Mouse (Mus musculus): ENCODE measurements around the gene Kit. TPM values are rescaled to one million over a fixed set of nuclear protein-coding genes. Genes with fewer than 3 reads are reported as not detected.

The Kit gene
- polyA plus RNA-seq, 1 experiment from 2014 or later, result 13.0 TPM

- H3K4me2 ChIP-seq (ENCODE audit: low read depth, low read length), result no peak overlapping the region
- WGBS, result 82% methylated on average over 4 of the region's 4 CpGs
- no peak for ATAC-seq (replicated peaks; ENCODE audit: extremely low read depth, insufficient read depth, low FRiP score)
- H3K27ac ChIP-seq (ENCODE audit: low read length), result no peak overlapping the region
- H3K27me3 ChIP-seq (ENCODE audit: control insufficient read depth, insufficient read depth, low read length), result no peaks in the 10 kb centered on the region
- H3K9me3 ChIP-seq (replicated peaks; ENCODE audit: control insufficient read depth, low read length), result no peaks in the 10 kb centered on the region
- H3K36me3 ChIP-seq (ENCODE audit: control insufficient read depth, insufficient read depth), result no peaks in the 10 kb centered on the region
- no peak overlapping the region for H3K4me3 ChIP-seq (ENCODE audit: low read length)
- no peaks in the 10 kb centered on the region for H3K4me1 ChIP-seq (ENCODE audit: control insufficient read depth, insufficient read depth, low read length)
- no peak overlapping the region for H3K9ac ChIP-seq (ENCODE audit: low read length)
These were observed 47.7 kb downstream of the Kit start for GRCm38 (mm10) chr5:75622401-75622800.

- Histone ChIP-seq H3K36me3 (ENCODE audit: control insufficient read depth, insufficient read depth) (no peaks in the 10 kb centered on the region), H3K4me1 (ENCODE audit: control insufficient read depth, insufficient read depth, low read length) (no peaks in the 10 kb centered on the region), H3K4me2 (ENCODE audit: low read depth, low read length) (no peak overlapping the region), H3K27ac (ENCODE audit: low read length) (no peak overlapping the region), H3K4me3 (ENCODE audit: low read length) (no peak overlapping the region), H3K27me3 (ENCODE audit: control insufficient read depth, insufficient read depth, low read length) (no peaks in the 10 kb centered on the region), H3K9me3 (replicated peaks; ENCODE audit: control insufficient read depth, low read length) (no peaks in the 10 kb centered on the region), H3K9ac (ENCODE audit: low read length) (no peak overlapping the region)
- 74% methylated on average over 11 of the region's 11 CpGs for WGBS
- ATAC-seq (replicated peaks; ENCODE audit: extremely low read depth, insufficient read depth, low FRiP score), result no peak
These were observed 48.3 kb downstream of the Kit start for GRCm38 (mm10) chr5:75623007-75623406.

- Histone ChIP-seq H3K9ac (ENCODE audit: low read length) (no peak overlapping the region), H3K9me3 (replicated peaks; ENCODE audit: control insufficient read depth, low read length) (no peaks in the 10 kb centered on the region), H3K27me3 (ENCODE audit: control insufficient read depth, insufficient read depth, low read length) (no peaks in the 10 kb centered on the region), H3K4me1 (ENCODE audit: control insufficient read depth, insufficient read depth, low read length) (no peaks in the 10 kb centered on the region), H3K36me3 (ENCODE audit: control insufficient read depth, insufficient read depth) (no peaks in the 10 kb centered on the region), H3K4me2 (ENCODE audit: low read depth, low read length) (no peak overlapping the region), H3K4me3 (ENCODE audit: low read length) (no peak overlapping the region), H3K27ac (ENCODE audit: low read length) (no peak overlapping the region)
- no peak for ATAC-seq (replicated peaks; ENCODE audit: extremely low read depth, insufficient read depth, low FRiP score)
- WGBS, result 90% methylated on average over 1 of the region's 1 CpGs
These were observed 48.8 kb downstream of the Kit start for GRCm38 (mm10) chr5:75623520-75623919.

GRCm38 (mm10) chr5:75623993-75624706 lies 49.4 kb downstream of the Kit start:
- no peaks in the 10 kb centered on the region for H3K9me3 ChIP-seq (replicated peaks; ENCODE audit: control insufficient read depth, low read length)
- H3K27me3 ChIP-seq (ENCODE audit: control insufficient read depth, insufficient read depth, low read length), result no peaks in the 10 kb centered on the region
- no peaks in the 10 kb centered on the region for H3K4me1 ChIP-seq (ENCODE audit: control insufficient read depth, insufficient read depth, low read length)
- H3K27ac ChIP-seq (ENCODE audit: low read length), result no peak overlapping the region
- H3K36me3 ChIP-seq (ENCODE audit: control insufficient read depth, insufficient read depth), result no peaks in the 10 kb centered on the region
- no peak overlapping the region for H3K4me3 ChIP-seq (ENCODE audit: low read length)
- ATAC-seq (replicated peaks; ENCODE audit: extremely low read depth, insufficient read depth, low FRiP score), result no peak
- H3K9ac ChIP-seq (ENCODE audit: low read length), result no peak overlapping the region
- 84% methylated on average over 20 of the region's 20 CpGs for WGBS
- H3K4me2 ChIP-seq (ENCODE audit: low read depth, low read length), result no peak overlapping the region

GRCm38 (mm10) chr5:75625059-75625458 lies 50.3 kb downstream of the Kit start:
- ATAC-seq (replicated peaks; ENCODE audit: extremely low read depth, insufficient read depth, low FRiP score), result no peak
- H3K4me3 ChIP-seq (ENCODE audit: low read length), result no peak overlapping the region
- no peaks in the 10 kb centered on the region for H3K9me3 ChIP-seq (replicated peaks; ENCODE audit: control insufficient read depth, low read length)
- H3K9ac ChIP-seq (ENCODE audit: low read length), result no peak overlapping the region
- no peak overlapping the region for H3K4me2 ChIP-seq (ENCODE audit: low read depth, low read length)
- H3K27me3 ChIP-seq (ENCODE audit: control insufficient read depth, insufficient read depth, low read length), result no peaks in the 10 kb centered on the region
- H3K4me1 ChIP-seq (ENCODE audit: control insufficient read depth, insufficient read depth, low read length), result no peaks in the 10 kb centered on the region
- H3K27ac ChIP-seq (ENCODE audit: low read length), result no peak overlapping the region
- no peaks in the 10 kb centered on the region for H3K36me3 ChIP-seq (ENCODE audit: control insufficient read depth, insufficient read depth)

GRCm38 (mm10) chr5:75626284-75626683 lies 51.6 kb downstream of the Kit start:
- ATAC-seq (replicated peaks; ENCODE audit: extremely low read depth, insufficient read depth, low FRiP score), result no peak
- H3K27ac ChIP-seq (ENCODE audit: low read length), result no peak overlapping the region
- no peaks in the 10 kb centered on the region for H3K9me3 ChIP-seq (replicated peaks; ENCODE audit: control insufficient read depth, low read length)
- H3K4me3 ChIP-seq (ENCODE audit: low read length), result no peak overlapping the region
- no peaks in the 10 kb centered on the region for H3K27me3 ChIP-seq (ENCODE audit: control insufficient read depth, insufficient read depth, low read length)
- no peak overlapping the region for H3K4me2 ChIP-seq (ENCODE audit: low read depth, low read length)
- WGBS, result 74% methylated on average over 8 of the region's 8 CpGs
- H3K4me1 ChIP-seq (ENCODE audit: control insufficient read depth, insufficient read depth, low read length), result no peaks in the 10 kb centered on the region
- no peak overlapping the region for H3K9ac ChIP-seq (ENCODE audit: low read length)
- H3K36me3 ChIP-seq (ENCODE audit: control insufficient read depth, insufficient read depth), result no peaks in the 10 kb centered on the region

GRCm38 (mm10) chr5:75626703-75627102 lies 52.0 kb downstream of the Kit start:
- 77% methylated on average over 6 of the region's 6 CpGs for WGBS
- no peaks in the 10 kb centered on the region for H3K9me3 ChIP-seq (replicated peaks; ENCODE audit: control insufficient read depth, low read length)
- no peak overlapping the region for H3K4me3 ChIP-seq (ENCODE audit: low read length)
- ATAC-seq (replicated peaks; ENCODE audit: extremely low read depth, insufficient read depth, low FRiP score), result no peak
- no peak overlapping the region for H3K9ac ChIP-seq (ENCODE audit: low read length)
- no peaks in the 10 kb centered on the region for H3K36me3 ChIP-seq (ENCODE audit: control insufficient read depth, insufficient read depth)
- no peak overlapping the region for H3K4me2 ChIP-seq (ENCODE audit: low read depth, low read length)
- H3K4me1 ChIP-seq (ENCODE audit: control insufficient read depth, insufficient read depth, low read length), result no peaks in the 10 kb centered on the region
- no peak overlapping the region for H3K27ac ChIP-seq (ENCODE audit: low read length)
- no peaks in the 10 kb centered on the region for H3K27me3 ChIP-seq (ENCODE audit: control insufficient read depth, insufficient read depth, low read length)

- WGBS, result 52% methylated on average over 5 of the region's 5 CpGs
- H3K4me3 ChIP-seq (ENCODE audit: low read length), result no peak overlapping the region
- H3K9ac ChIP-seq (ENCODE audit: low read length), result no peak overlapping the region
- H3K27ac ChIP-seq (ENCODE audit: low read length), result no peak overlapping the region
- H3K27me3 ChIP-seq (ENCODE audit: control insufficient read depth, insufficient read depth, low read length), result no peaks in the 10 kb centered on the region
- H3K4me2 ChIP-seq (ENCODE audit: low read depth, low read length), result no peak overlapping the region
- peaks cover 12% of the 10 kb centered on the region for H3K4me1 ChIP-seq (ENCODE audit: control insufficient read depth, insufficient read depth, low read length)
- no peaks in the 10 kb centered on the region for H3K9me3 ChIP-seq (replicated peaks; ENCODE audit: control insufficient read depth, low read length)
- no peaks in the 10 kb centered on the region for H3K36me3 ChIP-seq (ENCODE audit: control insufficient read depth, insufficient read depth)
- 0 out of 2 replicates have a peak, but pooled peaks have one; percentile 32 for ATAC-seq (replicated peaks; ENCODE audit: extremely low read depth, insufficient read depth, low FRiP score)
These were observed 57.5 kb downstream of the Kit start for GRCm38 (mm10) chr5:75632257-75632656.

GRCm38 (mm10) chr5:75632846-75633640 lies 58.3 kb downstream of the Kit start:
- no peaks in the 10 kb centered on the region for H3K9me3 ChIP-seq (replicated peaks; ENCODE audit: control insufficient read depth, low read length)
- H3K4me2 ChIP-seq (ENCODE audit: low read depth, low read length), result no peak overlapping the region
- no peaks in the 10 kb centered on the region for H3K36me3 ChIP-seq (ENCODE audit: control insufficient read depth, insufficient read depth)
- peaks cover 15% of the 10 kb centered on the region for H3K4me1 ChIP-seq (ENCODE audit: control insufficient read depth, insufficient read depth, low read length)
- WGBS, result 79% methylated on average over 18 of the region's 18 CpGs
- no peak overlapping the region for H3K9ac ChIP-seq (ENCODE audit: low read length)
- H3K27ac ChIP-seq (ENCODE audit: low read length), result no peak overlapping the region
- H3K4me3 ChIP-seq (ENCODE audit: low read length), result no peak overlapping the region
- ATAC-seq (replicated peaks; ENCODE audit: extremely low read depth, insufficient read depth, low FRiP score), result no peak
- no peaks in the 10 kb centered on the region for H3K27me3 ChIP-seq (ENCODE audit: control insufficient read depth, insufficient read depth, low read length)

All from heart, embryonic 16.5 days (tissue).